Mouse (Mus musculus): ENCODE results near the gene 5330417C22Rik. TPM values are rescaled to one million over a fixed set of nuclear protein-coding genes. Genes with fewer than 3 reads are reported as not detected.

Gene 5330417C22Rik
- polyA plus RNA-seq, 1 experiment: 0.01 TPM

GRCm38 (mm10) chr3:108444029-108444428 is 92.3 kb downstream of the 5330417C22Rik start:
- peak overlapping the region; percentile 75 for H3ac ChIP-seq (ENCODE audit: control insufficient read depth, insufficient read length, low read depth)
- peak overlapping the region; percentile 90 for H3K4me3 ChIP-seq (ENCODE audit: insufficient read depth, poor library complexity, severe bottlenecking)
- H3K36me3 ChIP-seq (ENCODE audit: control insufficient read depth, insufficient read depth): peaks cover 24% of the 10 kb centered on the region
- TF ChIP-seq MYOD1 (IDR thresholded peaks at IDR 0.05; ENCODE audit: control insufficient read depth, insufficient read length, low read depth) (no peak), CTCF (IDR thresholded peaks at IDR 0.05; ENCODE audit: control insufficient read depth, insufficient read depth, insufficient read length) (no peak), USF1 (IDR thresholded peaks at IDR 0.05; ENCODE audit: low read depth) (peak; percentile 97), FOSL1 (IDR thresholded peaks at IDR 0.05; ENCODE audit: insufficient read depth, low read length, poor library complexity, severe bottlenecking) (no peak), CEBPB (IDR thresholded peaks at IDR 0.05; ENCODE audit: low read depth) (peak; percentile 98), MAX (IDR thresholded peaks at IDR 0.05) (no peak), MYOG (IDR thresholded peaks at IDR 0.05; ENCODE audit: control insufficient read depth, extremely low read depth, insufficient read length) (no peak)
- H3K79me2 ChIP-seq (ENCODE audit: control insufficient read depth, insufficient read depth): peaks cover 60% of the 10 kb centered on the region
- H3K79me3 ChIP-seq (ENCODE audit: low read depth): peaks cover 58% of the 10 kb centered on the region
- H3K27me3 ChIP-seq (ENCODE audit: control insufficient read depth, insufficient read depth, insufficient read length): no peaks in the 10 kb centered on the region

GRCm38 (mm10) chr3:108436380-108436714 is 100.0 kb downstream of the 5330417C22Rik start:
- TF ChIP-seq MAX (IDR thresholded peaks at IDR 0.05) (no peak), USF1 (IDR thresholded peaks at IDR 0.05; ENCODE audit: low read depth) (no peak), MYOG (IDR thresholded peaks at IDR 0.05; ENCODE audit: control insufficient read depth, extremely low read depth, insufficient read length) (no peak), CTCF (IDR thresholded peaks at IDR 0.05; ENCODE audit: control insufficient read depth, insufficient read depth, insufficient read length) (no peak)
- H3K36me3 ChIP-seq (ENCODE audit: control insufficient read depth, insufficient read depth): peaks cover 81% of the 10 kb centered on the region

GRCm38 (mm10) chr3:108435701-108436379 is 100.5 kb downstream of the 5330417C22Rik start:
- no peaks in the 10 kb centered on the region for H3K27me3 ChIP-seq (ENCODE audit: control insufficient read depth, insufficient read depth, insufficient read length)
- peaks cover 49% of the 10 kb centered on the region for H3K79me2 ChIP-seq (ENCODE audit: control insufficient read depth, insufficient read depth)
- H3K4me3 ChIP-seq (ENCODE audit: insufficient read depth, poor library complexity, severe bottlenecking): no peak overlapping the region
- no peak overlapping the region for H3ac ChIP-seq (ENCODE audit: control insufficient read depth, insufficient read length, low read depth)
- peaks cover 81% of the 10 kb centered on the region for H3K36me3 ChIP-seq (ENCODE audit: control insufficient read depth, insufficient read depth)
- H3K79me3 ChIP-seq (ENCODE audit: low read depth): peaks cover 38% of the 10 kb centered on the region
- TF ChIP-seq CEBPB (IDR thresholded peaks at IDR 0.05; ENCODE audit: low read depth) (no peak), MAX (IDR thresholded peaks at IDR 0.05) (no peak), FOSL1 (IDR thresholded peaks at IDR 0.05; ENCODE audit: insufficient read depth, low read length, poor library complexity, severe bottlenecking) (no peak), MYOG (IDR thresholded peaks at IDR 0.05; ENCODE audit: control insufficient read depth, extremely low read depth, insufficient read length) (no peak), CTCF (IDR thresholded peaks at IDR 0.05; ENCODE audit: control insufficient read depth, insufficient read depth, insufficient read length) (no peak), MYOD1 (IDR thresholded peaks at IDR 0.05; ENCODE audit: control insufficient read depth, insufficient read length, low read depth) (no peak), USF1 (IDR thresholded peaks at IDR 0.05; ENCODE audit: low read depth) (no peak)

More at GRCm38 (mm10) chr3:108436380-108436714, 100.0 kb downstream of the 5330417C22Rik start:
- Histone ChIP-seq H3K79me3 (ENCODE audit: low read depth) (peaks cover 43% of the 10 kb centered on the region), H3K79me2 (ENCODE audit: control insufficient read depth, insufficient read depth) (peaks cover 55% of the 10 kb centered on the region), H3K4me3 (ENCODE audit: insufficient read depth, poor library complexity, severe bottlenecking) (no peak overlapping the region), H3ac (ENCODE audit: control insufficient read depth, insufficient read length, low read depth) (no peak overlapping the region), H3K27me3 (ENCODE audit: control insufficient read depth, insufficient read depth, insufficient read length) (no peaks in the 10 kb centered on the region)

- peaks cover 20% of the 10 kb centered on the region for H3K79me3 ChIP-seq (ENCODE audit: low read depth)
- H3K79me2 ChIP-seq (ENCODE audit: control insufficient read depth, insufficient read depth): peaks cover 31% of the 10 kb centered on the region
- H3K4me3 ChIP-seq (ENCODE audit: insufficient read depth, poor library complexity, severe bottlenecking): no peak overlapping the region
- no peaks in the 10 kb centered on the region for H3K27me3 ChIP-seq (ENCODE audit: control insufficient read depth, insufficient read depth, insufficient read length)
- TF ChIP-seq MYOD1 (IDR thresholded peaks at IDR 0.05; ENCODE audit: control insufficient read depth, insufficient read length, low read depth) (no peak), USF1 (IDR thresholded peaks at IDR 0.05; ENCODE audit: low read depth) (no peak), CEBPB (IDR thresholded peaks at IDR 0.05; ENCODE audit: low read depth) (no peak), CTCF (IDR thresholded peaks at IDR 0.05; ENCODE audit: control insufficient read depth, insufficient read depth, insufficient read length) (no peak), MAX (IDR thresholded peaks at IDR 0.05) (no peak), MYOG (IDR thresholded peaks at IDR 0.05; ENCODE audit: control insufficient read depth, extremely low read depth, insufficient read length) (no peak), FOSL1 (IDR thresholded peaks at IDR 0.05; ENCODE audit: insufficient read depth, low read length, poor library complexity, severe bottlenecking) (no peak)
- H3K36me3 ChIP-seq (ENCODE audit: control insufficient read depth, insufficient read depth): peaks cover 90% of the 10 kb centered on the region
- no peak overlapping the region for H3ac ChIP-seq (ENCODE audit: control insufficient read depth, insufficient read length, low read depth)
Observed at GRCm38 (mm10) chr3:108433881-108434495, 102.3 kb downstream of the 5330417C22Rik start.

GRCm38 (mm10) chr3:108433188-108433880 is 103.0 kb downstream of the 5330417C22Rik start:
- Histone ChIP-seq H3ac (ENCODE audit: control insufficient read depth, insufficient read length, low read depth) (no peak overlapping the region), H3K79me3 (ENCODE audit: low read depth) (peaks cover 14% of the 10 kb centered on the region), H3K27me3 (ENCODE audit: control insufficient read depth, insufficient read depth, insufficient read length) (no peaks in the 10 kb centered on the region), H3K4me3 (ENCODE audit: insufficient read depth, poor library complexity, severe bottlenecking) (no peak overlapping the region), H3K36me3 (ENCODE audit: control insufficient read depth, insufficient read depth) (peaks cover 90% of the 10 kb centered on the region), H3K79me2 (ENCODE audit: control insufficient read depth, insufficient read depth) (peaks cover 24% of the 10 kb centered on the region)
- TF ChIP-seq MYOD1 (IDR thresholded peaks at IDR 0.05; ENCODE audit: control insufficient read depth, insufficient read length, low read depth) (no peak), FOSL1 (IDR thresholded peaks at IDR 0.05; ENCODE audit: insufficient read depth, low read length, poor library complexity, severe bottlenecking) (no peak), MYOG (IDR thresholded peaks at IDR 0.05; ENCODE audit: control insufficient read depth, extremely low read depth, insufficient read length) (no peak), CEBPB (IDR thresholded peaks at IDR 0.05; ENCODE audit: low read depth) (no peak), CTCF (IDR thresholded peaks at IDR 0.05; ENCODE audit: control insufficient read depth, insufficient read depth, insufficient read length) (no peak), MAX (IDR thresholded peaks at IDR 0.05) (no peak), USF1 (IDR thresholded peaks at IDR 0.05; ENCODE audit: low read depth) (no peak)
